Mouse (Mus musculus) stomach, embryonic 16.5 days (tissue): Measurements from ENCODE around the gene Tespa1. TPM values are rescaled to one million over a fixed set of nuclear protein-coding genes. Genes with fewer than 3 reads are reported as not detected.
"Not testable (repeated sequence)": the region's sequence is repeated elsewhere in the genome, so short reads cannot be mapped to it uniquely, and the experiment has no call there.

Experiments
- ATAC-seq: fragments of 200-750 bp; cut with Nextera tagmentation; 2 replicates; pipeline ENCODE4 v1.8.0; 2017; ENCODE audit warnings: moderate number of reproducible peaks, moderate TSS enrichment; ENCODE audit not compliant: insufficient read depth, low FRiP score
- H3K27ac ChIP-seq: fragments of 300-500 bp; sonication (generic); 2 replicates; pipeline ENCODE4 v1.5.1; 2014; ENCODE audit warnings: low read length
- H3K27me3 ChIP-seq: fragments of 300-500 bp; sonication (generic); 2 replicates; pipeline ENCODE4 v1.6.1; 2014; ENCODE audit warnings: low read length, control low read depth, mixed read lengths; ENCODE audit not compliant: control insufficient read depth, insufficient read depth
- H3K36me3 ChIP-seq: fragments of 300-500 bp; sonication (generic); 2 replicates; pipeline ENCODE4 v1.6.1; 2014; ENCODE audit warnings: low read length; ENCODE audit not compliant: control insufficient read depth, insufficient read depth
- H3K4me1 ChIP-seq: fragments of 300-500 bp; sonication (generic); 2 replicates; pipeline ENCODE4 v1.6.1; 2014; ENCODE audit warnings: low read length, control low read depth, mixed read lengths; ENCODE audit not compliant: control insufficient read depth, insufficient read depth
- H3K4me2 ChIP-seq: fragments of 300-500 bp; sonication (generic); 2 replicates; pipeline ENCODE4 v1.6.1; 2014; ENCODE audit warnings: low read depth, low read length, mixed read lengths
- H3K4me3 ChIP-seq: fragments of 300-500 bp; sonication (generic); replicated peaks from 2 replicates; pipeline ENCODE4 v1.5.1; 2014; ENCODE audit warnings: mild to moderate bottlenecking, low read length
- H3K9ac ChIP-seq: fragments of 300-500 bp; sonication (generic); 2 replicates; pipeline ENCODE4 v1.6.1; 2014; ENCODE audit warnings: low read length
- H3K9me3 ChIP-seq: fragments of 300-500 bp; sonication (generic); replicated peaks from 2 replicates; pipeline ENCODE4 v1.6.1; 2016; ENCODE audit warnings: low read length, control low read depth; ENCODE audit not compliant: control insufficient read depth
- WGBS: fragments of 180-500 bp; shearing (Covaris S2); extraction: QIAGEN DNeasy Blood & Tissue Kit; methylation state at CpG from one replicate; pipeline ENCODE4 v1.1.7; 2014; 5-methylcytosine and 5-hydroxymethylcytosine counted together
- polyA plus RNA-seq: library from polyadenylated mRNA; unstranded; fragments of >200 nt; fragmentation: Nextera tagmentation; extraction: Ambion mirVana; gene quantifications from 2 replicates; pipeline ENCODE4 v1.2.1, GENCODE M21; 2015

Tespa1 gene
- polyA plus RNA-seq, 1 experiment from 2014 or later: 1.6 TPM

- Histone ChIP-seq H3K4me1 (no peaks in the 10 kb centered on the region), H3K27me3 (no peaks in the 10 kb centered on the region), H3K36me3 (no peaks in the 10 kb centered on the region), H3K27ac (no peak overlapping the region), H3K9ac (no peak overlapping the region), H3K4me3 (no peak overlapping the region), H3K9me3 (no peaks in the 10 kb centered on the region), H3K4me2 (no peak overlapping the region)
- WGBS: 51% methylated on average over 1 of the region's 1 CpGs
- ATAC-seq: no peak
These were observed 49.0 kb downstream of the Tespa1 start for GRCm38 (mm10) chr10:130371644-130372043.

GRCm38 (mm10) chr10:130372491-130373173 lies 50.0 kb downstream of the Tespa1 start:
- WGBS: 73% methylated on average over 2 of the region's 2 CpGs
- no peak overlapping the region for H3K27ac ChIP-seq
- no peak overlapping the region for H3K4me3 ChIP-seq
- H3K27me3 ChIP-seq: no peaks in the 10 kb centered on the region
- no peak overlapping the region for H3K4me2 ChIP-seq
- no peaks in the 10 kb centered on the region for H3K9me3 ChIP-seq
- no peaks in the 10 kb centered on the region for H3K36me3 ChIP-seq
- H3K4me1 ChIP-seq: no peaks in the 10 kb centered on the region
- peak; percentile 47; the same call in 1 of the 2 replicates for ATAC-seq
- no peak overlapping the region for H3K9ac ChIP-seq

- H3K4me2 ChIP-seq: no peak overlapping the region
- H3K9ac ChIP-seq: no peak overlapping the region
- H3K4me1 ChIP-seq: no peaks in the 10 kb centered on the region
- no peak overlapping the region for H3K4me3 ChIP-seq
- ATAC-seq: no peak
- H3K36me3 ChIP-seq: no peaks in the 10 kb centered on the region
- H3K27ac ChIP-seq: no peak overlapping the region
- WGBS: 85% methylated on average over 2 of the region's 2 CpGs
- H3K9me3 ChIP-seq: no peaks in the 10 kb centered on the region
- H3K27me3 ChIP-seq: no peaks in the 10 kb centered on the region
These were observed 52.5 kb downstream of the Tespa1 start for GRCm38 (mm10) chr10:130375145-130375544.

- H3K27ac ChIP-seq: no peak within 1 kb of the TSS
- no peak within 1 kb of the TSS for H3K4me3 ChIP-seq
- H3K9ac ChIP-seq: no peak within 1 kb of the TSS
- no peaks in the 10 kb centered on the region for H3K27me3 ChIP-seq
- no peak for ATAC-seq
- no peaks in the 10 kb centered on the region for H3K36me3 ChIP-seq
- no peaks in the 10 kb centered on the region for H3K9me3 ChIP-seq
- no peak within 1 kb of the TSS for H3K4me2 ChIP-seq
- H3K4me1 ChIP-seq: no peaks in the 10 kb centered on the region
These were observed 71.6 kb downstream of the Tespa1 start, which contains the start of gene Vmn2r84 for GRCm38 (mm10) chr10:130394232-130394631. TSS of gene Vmn2r84 (minus strand) at chr10:130394332.

- WGBS: 61% methylated on average over 18 of the region's 35 CpGs
- H3K27me3 ChIP-seq, H3K4me1 ChIP-seq, H3K9ac ChIP-seq, H3K4me3 ChIP-seq, H3K4me2 ChIP-seq, H3K27ac ChIP-seq, ATAC-seq, H3K36me3 ChIP-seq, H3K9me3 ChIP-seq: not testable (repeated sequence)
These were observed 89.6 kb downstream of the Tespa1 start for GRCm38 (mm10) chr10:130412167-130412698.

Other genes starting within 250 kb of the Tespa1 start
- not detected in 2 replicates for gene Olfr823, start 207.5 kb upstream of the Tespa1 start, polyA plus RNA-seq
- not detected in 2 replicates for gene Olfr824, start 192.9 kb upstream of the Tespa1 start, polyA plus RNA-seq
- gene Olfr825, start 156.1 kb upstream of the Tespa1 start, polyA plus RNA-seq: not detected in 2 replicates
- gene Olfr826, start 138.7 kb upstream of the Tespa1 start, polyA plus RNA-seq: not detected in 2 replicates
- gene Olfr827, start 108.5 kb upstream of the Tespa1 start, polyA plus RNA-seq: not detected in 2 replicates
- gene Neurod4, start 42.6 kb upstream of the Tespa1 start, polyA plus RNA-seq: not detected in 2 replicates
- gene Vmn2r84, start 71.5 kb downstream of the Tespa1 start, polyA plus RNA-seq: not detected in 2 replicates
- not detected in 2 replicates for gene Vmn2r85, start 106.8 kb downstream of the Tespa1 start, polyA plus RNA-seq
- gene Vmn2r86, start 133.2 kb downstream of the Tespa1 start, polyA plus RNA-seq: not detected in 2 replicates
- gene Vmn2r87, start 174.5 kb downstream of the Tespa1 start, polyA plus RNA-seq: not detected in 2 replicates